Comparison of ENCODE assay signal across 8 mouse cellular contexts in the genomic region with DNA sequence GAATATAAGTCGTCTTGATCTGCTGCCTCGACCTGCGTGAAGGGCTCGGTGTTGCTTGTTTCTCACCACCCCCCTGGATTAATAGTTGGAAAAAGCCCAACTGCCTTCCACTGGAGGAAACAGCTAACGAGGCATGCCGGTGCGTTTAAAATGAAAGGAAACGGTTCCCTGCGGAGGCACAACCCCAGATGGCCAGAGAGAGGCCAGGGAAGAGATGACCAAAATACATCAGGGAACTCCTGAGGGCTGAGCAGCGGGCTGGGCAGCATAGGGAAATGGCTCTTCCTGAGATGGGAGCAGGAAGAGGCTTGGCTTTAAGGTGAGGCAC.
A peak's percentile ranks its signal among the peaks of the same experiment; 100 is the strongest.
DNase-seq lines count a peak whose midpoint lies in the region; ATAC-seq and TF ChIP-seq lines count a peak whose summit lies in the region.
"Had no signal": no experiment of that assay in that cellular context is flagged by ENCODE, and none has a peak within 500 bp of the region (broad histone marks: within the 10 kb centered on the region; RNA-seq: fewer than 3 reads in every experiment).

No protein-coding gene starts in this region.

- 0 out of 2 replicates have a peak overlapping the region, but pooled peaks have one; percentile 6 for H3K9ac ChIP-seq in forebrain, postnatal 0 days
- H3K9ac ChIP-seq in kidney, embryonic 15.5 days: no peak overlapping the region
- H3K9ac ChIP-seq: limb, embryonic 15.5 days had no signal

- TF ChIP-seq CTCF in forebrain, postnatal 0 days (IDR thresholded peaks at IDR 0.05; ENCODE audit: low read depth): no peak

- peak; percentile 43 for DNase-seq in brain, adult 2 months (ENCODE audit: low read depth, low spot score)
- DNase-seq in cerebellum, adult 11-12 months: peak; percentile 37
- no peak for DNase-seq in forebrain, postnatal 0 days
- no peak for DNase-seq in frontal cortex, postnatal 36 days (ENCODE audit: low spot score in 2 of 2)
- DNase-seq in left cerebral cortex, adult 11 months (ENCODE audit: low spot score): no peak
- no peak for DNase-seq in natural killer cell, adult 2 months (ENCODE audit: low spot score in 2 of 2)

- H3K36me3 ChIP-seq in forebrain, postnatal 0 days (ENCODE audit: insufficient read depth): no peaks in the 10 kb centered on the region
- no peaks in the 10 kb centered on the region for H3K36me3 ChIP-seq in kidney, embryonic 15.5 days
- H3K36me3 ChIP-seq: limb, embryonic 15.5 days had no signal

- 17% methylated on average over 10 of the region's 10 CpGs for WGBS in forebrain, postnatal 0 days
- WGBS in kidney, embryonic 15.5 days: 18% methylated on average over 10 of the region's 10 CpGs

- peaks cover 8% of the 10 kb centered on the region; the same call in 1 of the 2 replicates for H3K4me1 ChIP-seq in forebrain, postnatal 0 days (ENCODE audit: insufficient read depth)
- peaks cover 42% of the 10 kb centered on the region for H3K4me1 ChIP-seq in kidney, embryonic 15.5 days

- no peak overlapping the region for H3K4me2 ChIP-seq in forebrain, postnatal 0 days (ENCODE audit: low read depth)
- H3K4me2 ChIP-seq in kidney, embryonic 15.5 days: peak overlapping the region; percentile 9
- H3K4me2 ChIP-seq: limb, embryonic 15.5 days had no signal

- H3K4me3 ChIP-seq in forebrain, postnatal 0 days (ENCODE audit: low read depth, low read length): no peak overlapping the region
- no peak overlapping the region for H3K4me3 ChIP-seq in kidney, embryonic 15.5 days (replicated peaks)
- H3K4me3 ChIP-seq: limb, embryonic 15.5 days had no signal

- no peak for ATAC-seq in forebrain, postnatal 0 days
- ATAC-seq in kidney, embryonic 15.5 days (replicated peaks; ENCODE audit: low FRiP score): peak; percentile 50

- no peaks in the 10 kb centered on the region for H3K9me3 ChIP-seq in forebrain, postnatal 0 days (ENCODE audit: low read length)
- H3K9me3 ChIP-seq in kidney, embryonic 15.5 days (replicated peaks): no peaks in the 10 kb centered on the region
- H3K9me3 ChIP-seq: limb, embryonic 15.5 days had no signal

- no peak overlapping the region for H3K27ac ChIP-seq in forebrain, postnatal 0 days (ENCODE audit: low read depth, low read length)
- H3K27ac ChIP-seq in kidney, embryonic 15.5 days: peak overlapping the region; percentile 85
- H3K27ac ChIP-seq: limb, embryonic 15.5 days had no signal

- no peaks in the 10 kb centered on the region for H3K27me3 ChIP-seq in forebrain, postnatal 0 days (ENCODE audit: insufficient read depth, low read length)
- no peaks in the 10 kb centered on the region for H3K27me3 ChIP-seq in kidney, embryonic 15.5 days
- H3K27me3 ChIP-seq: limb, embryonic 15.5 days had no signal

Comparison
In these comparisons a context has a peak if more than half of its experiments do, and no peak if none do; other contexts are left out.
1. DNase-seq: peak in brain, adult 2 months (single experiment) and cerebellum, adult 11-12 months (single experiment); none in forebrain, postnatal 0 days (single experiment), frontal cortex, postnatal 36 days (0 of 2), left cerebral cortex, adult 11 months (single experiment) and natural killer cell, adult 2 months (0 of 2).